Mouse (Mus musculus) mouse embryonic stem cell (cell line): ENCODE measurements around the gene Stac.

ENCODE experiments used
- in situ Hi-C, 2 experiments: fragments of 300-500 bp; cut with MboI; formaldehyde crosslinking; loops; 1 replicate in 1 of 2; 3 replicates in 1 of 2; pipeline ENCODE4 v1.14.3; 2019 to 2020; ENCODE audit warnings: low sequenced_read_pairs in 2 of 2, low pct_unique_long_range_greater_than_20kb in 1 of 2, mixed read lengths in 1 of 2; ENCODE audit not compliant: unreplicated experiment in 1 of 2

The Stac gene

GRCm38 (mm10) chr9:111535445-111536064 is 154.6 kb downstream of the Stac start:
- in situ Hi-C loops = no loop called here

- in situ Hi-C loops = no loop called here
Observed at GRCm38 (mm10) chr9:111534744-111535423, 155.3 kb downstream of the Stac start.

- in situ Hi-C loops = no loop called here
Observed at GRCm38 (mm10) chr9:111523871-111524270, 166.3 kb downstream of the Stac start.

- in situ Hi-C loops = no loop called here
Observed at GRCm38 (mm10) chr9:111523111-111523510, 167.0 kb downstream of the Stac start.

- in situ Hi-C loops = no loop called here
Observed at GRCm38 (mm10) chr9:111522226-111522625, 167.9 kb downstream of the Stac start.

- in situ Hi-C loops = no loop called here
Observed at GRCm38 (mm10) chr9:111515536-111515935, 174.6 kb downstream of the Stac start.

GRCm38 (mm10) chr9:111514586-111515473 is 175.3 kb downstream of the Stac start:
- in situ Hi-C loops = no loop called here
